Mouse (Mus musculus) bone marrow, adult 2 months (tissue): Measurements from ENCODE around the gene Tmem190. TPM values are rescaled to one million over a fixed set of nuclear protein-coding genes. Genes with fewer than 3 reads are reported as not detected.

Experiments used
- H3K27ac ChIP-seq: fragments of 200-500 bp; 2 replicates; pipeline ENCODE4 v1.5.1; 2012; ENCODE audit warnings: low read depth, mild to moderate bottlenecking, control low read depth, inconsistent platforms, low read length; ENCODE audit not compliant: control insufficient read depth, poor library complexity, insufficient read depth
- H3K4me1 ChIP-seq: fragments of 200-500 bp; 2 replicates; pipeline ENCODE4 v1.6.1; 2011; ENCODE audit warnings: low read length; ENCODE audit not compliant: control insufficient read depth, insufficient read depth
- H3K4me3 ChIP-seq: fragments of 200-500 bp; replicated peaks from 2 replicates; pipeline ENCODE3; 2011; ENCODE audit warnings: mild to moderate bottlenecking, low read depth, low read length, control low read depth; ENCODE audit not compliant: control insufficient read depth
- CTCF ChIP-seq: fragments of 200-500 bp; IDR thresholded peaks from 2 replicates; pipeline ENCODE4 v1.5.1; 2011; ENCODE audit warnings: low read length, control low read depth; ENCODE audit not compliant: control insufficient read depth, insufficient read depth
- POLR2A ChIP-seq: fragments of 200-500 bp; IDR thresholded peaks from 2 replicates; pipeline ENCODE4 v1.6.1; 2011; ENCODE audit warnings: low read depth, mild to moderate bottlenecking, control low read depth, low read length, borderline replicate concordance; ENCODE audit not compliant: control insufficient read depth
- WGBS: fragments of 180-500 bp; shearing (Covaris S2); methylation state at CpG from one replicate; pipeline ENCODE4 v1.1.7; 2018; 5-methylcytosine and 5-hydroxymethylcytosine counted together
- polyA plus RNA-seq: library from polyadenylated mRNA; stranded (reverse); fragments of >200 nt; gene quantifications from 2 replicates; pipeline ENCODE4 v1.2.4, GENCODE M21; 2011; ENCODE audit warnings: low replicate concordance; ENCODE audit not compliant: missing spikeins, insufficient read depth, insufficient read length

Tmem190 gene
- polyA plus RNA-seq, 1 experiment = not detected

DNA sequence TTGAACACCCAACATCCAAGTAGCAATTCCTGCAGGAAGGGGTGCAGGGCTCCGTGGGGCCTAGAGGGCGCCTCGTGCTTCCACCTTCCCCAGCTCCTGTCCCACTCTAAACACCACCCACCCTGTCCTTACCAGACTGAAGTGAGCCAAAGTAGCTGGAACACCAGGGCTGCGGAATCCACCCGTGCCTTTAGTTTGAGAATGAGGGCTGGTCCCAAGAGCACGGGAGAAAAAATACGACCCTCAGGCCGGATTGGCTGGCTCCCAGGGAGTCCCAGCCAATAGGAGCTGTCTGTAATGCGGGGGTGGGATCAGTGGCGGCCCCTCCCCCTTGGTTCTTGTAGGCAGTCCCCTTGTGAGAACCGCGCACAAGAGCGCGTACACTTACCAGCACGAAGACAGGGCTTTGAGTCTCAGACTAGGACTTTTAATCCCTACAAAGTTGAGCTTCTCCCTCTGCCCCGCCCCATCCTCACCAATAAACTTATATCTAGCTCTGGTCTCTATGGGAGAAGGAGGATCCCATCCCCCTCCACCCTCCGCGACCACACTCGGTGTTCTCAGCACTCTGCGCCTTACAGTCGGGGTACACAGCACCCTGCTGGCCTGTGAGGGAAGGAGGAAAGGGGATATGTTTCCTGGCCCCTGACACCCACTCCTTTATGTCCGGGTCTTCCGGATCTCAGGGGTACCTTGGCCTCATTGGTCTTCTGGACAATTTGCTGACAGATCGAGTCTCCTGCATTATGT is 29.7 kb upstream of the Tmem190 start, which contains the start of gene Cox6b2:
Cox6b2 (minus strand) TSS at position 274 of the 750 bp plus-strand sequence.
- Histone ChIP-seq H3K4me1 (peaks cover 9% of the 10 kb centered on the region), H3K4me3 (peak within 1 kb of the TSS; percentile 58), H3K27ac (peak within 1 kb of the TSS; percentile 35)
- 8% methylated on average over 24 of the region's 24 CpGs for WGBS
- TF ChIP-seq POLR2A (0 out of 2 replicates have a peak, but pooled peaks have one; percentile 24), CTCF (no peak)

- TF ChIP-seq POLR2A = no peak
- TF ChIP-seq CTCF = no peak
- H3K4me3 ChIP-seq = no peak overlapping the region
- no peaks in the 10 kb centered on the region for H3K4me1 ChIP-seq
- no peak overlapping the region for H3K27ac ChIP-seq
- 39% methylated on average over 1 of the region's 1 CpGs for WGBS
These were observed 23.1 kb upstream of the Tmem190 start for GRCm38 (mm10) chr7:4759670-4760069.

GRCm38 (mm10) chr7:4764946-4765710 is 17.6 kb upstream of the Tmem190 start:
- H3K27ac ChIP-seq = no peak overlapping the region
- no peak overlapping the region for H3K4me3 ChIP-seq
- H3K4me1 ChIP-seq = no peaks in the 10 kb centered on the region
- TF ChIP-seq POLR2A = no peak
- no peak for TF ChIP-seq CTCF
- 45% methylated on average over 4 of the region's 4 CpGs for WGBS

- H3K4me1 ChIP-seq = no peaks in the 10 kb centered on the region
- no peak for TF ChIP-seq CTCF
- TF ChIP-seq POLR2A = no peak
- no peak within 1 kb of the TSS for H3K4me3 ChIP-seq
- H3K27ac ChIP-seq = no peak within 1 kb of the TSS
- WGBS = 75% methylated on average over 5 of the region's 5 CpGs
These were observed 11.5 kb upstream of the Tmem190 start, which contains the start of gene Fam71e2 for GRCm38 (mm10) chr7:4771202-4771601. Gene Fam71e2 (minus strand): TSS chr7:4771302.

DNA sequence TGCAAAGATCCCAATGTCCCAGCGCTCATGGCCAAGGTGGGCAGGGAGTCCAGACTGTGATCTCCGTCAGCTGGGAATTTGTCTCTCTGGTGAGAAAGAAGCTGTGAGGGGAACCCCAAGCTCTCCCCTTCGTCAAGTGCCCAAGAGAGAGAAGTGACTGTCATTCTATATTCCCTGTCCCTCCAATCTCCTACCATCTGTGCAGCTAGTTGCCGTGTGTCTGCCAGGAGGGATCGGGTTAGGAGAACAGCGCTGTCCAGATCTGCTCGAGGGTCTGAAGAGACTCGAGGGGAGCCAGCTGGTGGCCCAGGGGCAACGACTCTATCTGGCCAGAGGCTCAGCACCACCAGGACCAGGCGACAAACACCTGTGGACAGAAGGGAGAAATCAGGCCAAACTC is 6.6 kb upstream of the Tmem190 start:
- TF ChIP-seq CTCF = no peak
- TF ChIP-seq POLR2A = no peak
- Histone ChIP-seq H3K27ac (no peak overlapping the region), H3K4me3 (no peak overlapping the region), H3K4me1 (no peaks in the 10 kb centered on the region)
- WGBS = 58% methylated on average over 10 of the region's 10 CpGs

- TF ChIP-seq POLR2A = no peak
- TF ChIP-seq CTCF = no peak
These were observed 5.6 kb upstream of the Tmem190 start for GRCm38 (mm10) chr7:4776861-4777830.

DNA sequence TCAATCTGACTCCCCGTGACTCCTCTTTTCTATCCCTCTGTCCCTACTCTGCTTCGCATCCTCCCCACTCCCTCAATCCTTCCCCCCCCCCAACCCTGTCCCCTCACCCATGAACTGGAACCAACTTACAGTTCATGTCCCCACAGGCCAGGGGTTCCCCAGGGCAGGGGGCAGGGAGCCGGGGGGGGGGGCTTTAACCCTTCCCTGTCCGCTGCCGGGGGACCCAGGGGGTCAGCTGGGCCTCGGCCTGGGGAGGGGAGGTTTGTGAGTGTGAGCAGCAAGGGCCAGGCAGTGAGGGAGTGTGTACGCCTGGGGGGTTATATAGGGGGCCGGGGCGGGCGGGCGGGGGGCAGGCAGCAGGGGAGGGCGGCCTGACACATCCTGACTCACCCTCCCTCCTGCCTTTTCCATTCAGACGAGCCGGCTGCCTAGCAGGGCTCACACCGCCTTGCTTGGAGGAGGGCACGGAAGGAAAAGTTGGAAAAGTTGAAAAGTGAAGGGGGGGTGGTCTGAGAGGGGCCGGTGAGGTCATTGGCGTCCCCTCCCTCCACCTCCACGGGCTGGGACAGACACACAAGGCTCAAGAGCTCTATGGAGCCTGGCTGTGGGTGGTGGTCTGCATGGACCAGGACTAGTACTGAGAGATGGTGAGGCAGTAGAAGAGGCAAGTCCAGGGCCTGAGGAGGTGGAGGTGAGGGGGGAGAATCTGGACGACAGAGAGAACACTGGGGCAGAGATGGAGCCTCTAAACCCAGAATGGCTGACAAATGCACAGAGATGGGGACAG is 4.7 kb upstream of the Tmem190 start:
- Histone ChIP-seq H3K4me3 (no peak overlapping the region), H3K27ac (no peak overlapping the region), H3K4me1 (no peaks in the 10 kb centered on the region)
- TF ChIP-seq CTCF (no peak), POLR2A (no peak)
- 43% methylated on average over 20 of the region's 20 CpGs for WGBS

More at GRCm38 (mm10) chr7:4776861-4777830, 5.6 kb upstream of the Tmem190 start:
- Histone ChIP-seq H3K27ac (no peak overlapping the region), H3K4me3 (no peak overlapping the region), H3K4me1 (no peaks in the 10 kb centered on the region)
- 2% methylated on average over 56 of the region's 56 CpGs for WGBS

DNA sequence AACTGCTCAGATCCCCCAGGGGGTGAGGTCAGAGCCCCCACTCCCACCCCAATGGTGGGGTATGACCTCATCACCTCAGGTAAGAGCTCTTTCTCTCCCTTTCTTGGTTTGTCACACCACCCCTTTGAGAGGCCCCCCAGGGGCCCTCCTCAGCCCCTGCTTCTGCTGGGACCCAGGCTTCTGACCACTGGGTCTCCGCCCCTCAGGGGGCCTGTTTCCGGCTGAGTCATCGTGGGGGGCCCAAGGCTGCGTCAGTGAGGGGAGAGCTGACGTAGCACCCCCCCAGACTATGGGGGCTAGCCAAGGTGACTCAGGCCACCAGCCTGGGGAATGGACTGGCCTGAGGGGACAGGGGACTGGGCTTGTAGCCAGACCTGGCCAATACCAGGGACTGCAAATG is 2.8 kb upstream of the Tmem190 start:
- Histone ChIP-seq H3K4me1 (no peaks in the 10 kb centered on the region), H3K4me3 (no peak overlapping the region), H3K27ac (no peak overlapping the region)
- WGBS = 6% methylated on average over 5 of the region's 5 CpGs
- TF ChIP-seq POLR2A (no peak), CTCF (no peak)
